Mouse (Mus musculus) spleen, adult 2 months (tissue): ENCODE data around the gene Fbxl13.

Source experiments
- CTCF ChIP-seq: fragments of 200-500 bp; IDR thresholded peaks from 2 replicates; pipeline ENCODE4 v1.5.1; 2011; ENCODE audit warnings: mild to moderate bottlenecking, inconsistent platforms; ENCODE audit not compliant: insufficient read depth, insufficient read length, insufficient replicate concordance; ENCODE audit errors: extremely low read depth
- POLR2A ChIP-seq: fragments of 200-500 bp; IDR thresholded peaks from 2 replicates; pipeline ENCODE4 v1.6.1; 2011; ENCODE audit warnings: low read depth, low read length, inconsistent platforms

DNA sequence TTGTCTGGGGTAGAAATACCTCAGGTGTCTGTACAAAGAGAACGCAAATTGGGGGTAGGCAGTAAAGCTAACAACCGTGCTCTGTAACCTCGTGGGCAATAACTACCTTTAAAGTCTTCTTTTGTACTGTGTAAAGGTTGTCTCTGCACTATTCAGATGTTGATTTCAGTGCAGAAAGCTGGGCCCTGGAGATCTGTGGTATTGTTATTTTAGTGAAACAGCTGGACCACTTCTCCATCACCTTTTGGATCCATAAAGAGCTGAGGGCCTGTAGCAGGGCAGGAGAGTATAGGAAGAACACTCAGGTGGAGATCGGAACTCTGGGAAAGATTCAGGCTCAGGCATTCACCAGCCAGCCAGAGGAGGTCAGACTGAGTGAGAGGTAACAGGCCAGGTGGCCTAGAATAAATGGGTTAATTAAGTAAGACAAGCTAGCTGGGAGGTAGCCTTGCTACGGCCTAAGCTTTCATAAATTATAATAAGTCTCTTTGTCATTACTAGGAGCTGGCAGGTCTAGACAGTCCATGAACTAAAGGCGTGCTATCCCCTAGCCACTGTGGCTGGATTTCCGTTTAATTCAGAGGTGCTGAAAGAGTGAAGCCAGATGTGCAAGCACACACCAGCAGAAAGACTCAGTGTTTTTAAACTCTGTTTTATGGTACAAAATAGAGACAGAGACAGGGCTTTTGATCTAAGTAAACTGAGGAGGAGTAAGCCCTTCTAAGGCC, 6.6 kb upstream of the Fbxl13 start:
- TF ChIP-seq CTCF (no peak), POLR2A (no peak)
